Mouse (Mus musculus) fibroblast of lung, adult 2 months (primary cell): ENCODE measurements at regions not wholly inside any gene's neighbourhood (a gene's known extent, or its start where the extent isn't known, plus 50 kb on each side); places are given as distances from the start of the nearest gene placed in this dataset.

Experiments
- DNase-seq: peaks from one replicate; pipeline ENCODE4 v3.0.0-alpha.2; 2011; ENCODE audit warnings: low read depth

- DNase-seq, result no peak
These were observed 208.0 kb downstream of the Rplp1 start for GRCm38 (mm10) chr9:61706263-61706755.

GRCm38 (mm10) chr9:61705586-61706233 lies 208.6 kb downstream of the Rplp1 start:
- DNase-seq, result no peak

GRCm38 (mm10) chr9:61703301-61703700 lies 211.0 kb downstream of the Rplp1 start:
- no peak for DNase-seq

DNA sequence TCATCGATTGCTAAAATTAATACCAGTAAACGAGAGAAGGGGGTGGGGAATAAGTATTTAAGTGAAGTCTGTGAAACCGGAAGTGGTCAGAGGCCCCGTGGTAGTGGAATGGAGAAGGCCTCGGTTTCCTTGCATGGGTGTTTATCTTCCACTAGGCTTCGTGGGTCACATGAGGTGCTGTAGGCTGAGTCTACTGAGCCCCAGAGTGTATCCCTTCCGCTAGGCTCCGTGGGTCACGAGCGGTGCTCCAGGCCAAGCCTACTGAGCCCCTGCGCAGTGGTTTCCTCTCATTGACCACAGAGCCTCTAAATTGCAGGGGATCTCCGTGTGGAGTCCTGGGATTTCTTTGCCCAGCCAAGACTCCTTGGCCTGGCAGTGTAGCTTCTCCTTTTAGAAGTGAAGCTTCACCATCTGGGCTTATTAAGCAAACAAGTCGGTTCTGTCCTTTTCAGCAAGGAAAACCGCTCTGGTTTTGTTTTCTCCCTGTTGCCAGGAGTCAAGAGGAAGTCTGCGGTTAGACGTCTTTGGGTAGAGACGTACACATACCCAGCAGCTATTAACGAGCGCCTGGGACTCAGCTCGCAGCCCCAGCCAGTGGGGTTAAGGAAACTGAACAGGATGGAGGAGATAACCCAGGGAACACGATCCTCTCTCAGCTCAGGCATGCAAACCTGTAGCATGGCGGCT lies 211.9 kb downstream of the Rplp1 start:
- DNase-seq, result no peak

- no peak for DNase-seq
These were observed 213.8 kb downstream of the Rplp1 start for GRCm38 (mm10) chr9:61700576-61700975.

DNA sequence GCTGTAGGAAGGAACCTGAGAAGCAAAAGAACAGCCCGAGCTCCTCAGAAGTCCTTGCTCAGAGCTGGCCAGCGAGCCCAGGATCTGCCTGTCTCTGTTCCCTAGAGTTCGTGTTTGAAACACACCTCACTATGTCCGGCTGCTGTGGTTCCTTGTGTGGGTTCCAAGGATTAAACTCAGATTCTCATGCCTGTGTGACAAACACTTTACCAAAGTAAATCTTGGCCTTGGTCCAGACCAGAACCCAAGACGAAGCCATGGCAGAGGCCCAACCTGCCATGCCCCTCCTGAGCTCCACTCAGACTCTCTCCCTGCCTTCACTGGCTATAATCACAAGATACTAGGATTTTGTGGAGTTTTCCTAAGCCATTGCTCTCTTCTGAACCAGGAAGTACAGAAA lies 214.7 kb downstream of the Rplp1 start:
- DNase-seq, result no peak

GRCm38 (mm10) chr9:61697959-61698358 lies 216.4 kb downstream of the Rplp1 start:
- no peak for DNase-seq

GRCm38 (mm10) chr9:61696831-61697230 lies 217.5 kb downstream of the Rplp1 start:
- DNase-seq, result no peak

DNA sequence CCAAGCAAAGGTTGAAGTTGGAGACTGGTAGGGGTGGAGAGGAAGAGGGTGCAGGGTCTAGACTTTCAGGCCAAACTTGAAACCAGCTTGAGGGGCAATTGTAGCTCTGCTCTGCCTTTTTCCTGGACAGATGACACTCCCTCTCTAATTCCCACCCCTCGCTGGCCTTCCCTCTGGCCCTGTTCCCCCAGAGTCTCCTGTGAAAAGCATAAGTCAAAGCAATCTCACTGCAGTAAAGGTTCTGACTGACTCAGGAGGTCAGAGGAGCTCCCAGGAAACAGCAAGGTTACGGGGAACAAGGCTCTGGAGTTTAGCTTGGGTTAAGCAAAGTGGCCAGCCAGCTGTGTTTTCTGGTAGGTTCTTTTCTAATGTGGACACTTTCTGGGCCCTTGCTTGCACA lies 218.5 kb downstream of the Rplp1 start:
- DNase-seq, result no peak

- peak; percentile 51 for DNase-seq
These were observed 219.0 kb downstream of the Rplp1 start for GRCm38 (mm10) chr9:61695381-61695791.

- no peak for DNase-seq
These were observed 220.1 kb downstream of the Rplp1 start for GRCm38 (mm10) chr9:61694206-61694605.

GRCm38 (mm10) chr9:61690786-61691185 lies 223.6 kb downstream of the Rplp1 start:
- DNase-seq, result no peak

- no peak for DNase-seq
These were observed 224.4 kb downstream of the Rplp1 start for GRCm38 (mm10) chr9:61689939-61690338.

DNA sequence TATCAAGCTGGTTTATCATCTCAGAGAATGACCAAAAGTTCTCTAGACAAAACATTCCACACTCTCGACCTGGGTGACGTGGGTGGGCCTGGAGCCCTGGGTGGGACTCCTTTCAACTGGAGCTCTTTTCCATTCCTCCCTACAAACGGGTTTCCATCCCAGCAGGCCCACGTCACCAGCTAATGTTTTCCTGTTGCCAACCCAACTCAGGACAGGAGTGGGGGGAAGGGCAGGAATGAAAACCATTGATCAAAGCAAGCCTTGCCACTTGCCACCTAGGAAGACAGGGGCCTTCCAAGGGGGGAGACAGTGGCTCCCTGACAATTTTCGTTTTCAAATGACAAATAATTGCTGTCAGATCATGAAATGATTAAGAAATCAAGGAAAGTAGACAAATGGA lies 224.8 kb downstream of the Rplp1 start:
- no peak for DNase-seq

GRCm38 (mm10) chr9:61683557-61683956 lies 230.8 kb downstream of the Rplp1 start:
- DNase-seq, result no peak

DNA sequence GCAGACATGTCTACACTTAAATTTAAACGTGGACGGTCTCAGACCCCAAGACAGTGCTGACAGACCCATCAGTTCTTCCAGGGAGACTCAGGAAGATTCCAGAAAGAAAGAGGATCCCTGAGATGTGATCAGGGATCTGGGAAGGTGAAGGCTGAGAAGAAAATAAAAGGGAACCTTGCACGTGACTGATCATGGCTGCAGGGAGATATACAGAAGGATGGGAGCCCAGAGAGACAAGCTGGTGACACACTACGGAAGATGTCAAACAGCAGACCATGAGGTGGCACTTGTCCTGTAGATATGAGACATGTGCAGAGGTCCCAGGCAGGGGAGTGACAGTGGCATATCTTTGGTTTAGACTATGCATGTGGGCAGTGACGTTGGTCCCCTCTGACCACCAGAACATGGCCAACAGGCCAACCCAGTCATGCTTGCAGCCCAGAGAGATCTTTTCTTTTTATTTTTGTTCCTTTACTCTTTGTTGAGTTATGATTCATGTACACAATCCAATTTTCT lies 231.5 kb downstream of the Rplp1 start:
- no peak for DNase-seq

DNA sequence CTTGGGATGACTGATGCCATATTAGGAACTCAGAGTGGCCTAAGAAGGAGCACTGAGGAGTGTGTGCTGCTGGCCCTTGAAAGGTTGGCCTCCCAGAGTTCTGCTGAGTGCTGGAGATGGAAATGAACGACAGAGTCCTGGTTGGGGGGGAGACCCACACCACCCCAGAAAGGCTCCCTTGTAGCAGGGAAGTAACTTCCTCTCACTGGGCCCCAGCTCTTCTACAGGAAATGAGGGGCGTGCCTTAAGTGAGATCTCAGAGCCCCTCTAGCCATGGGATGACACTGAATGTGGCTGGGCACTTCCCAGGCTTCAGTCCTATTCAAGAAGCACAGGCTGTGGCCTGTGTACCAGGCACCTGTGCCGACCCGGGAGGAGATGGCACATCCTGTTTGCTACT lies 232.0 kb downstream of the Rplp1 start:
- DNase-seq, result no peak

- DNase-seq, result no peak
These were observed 232.9 kb downstream of the Rplp1 start for GRCm38 (mm10) chr9:61681406-61681805.

GRCm38 (mm10) chr9:61680911-61681311 lies 233.4 kb downstream of the Rplp1 start:
- no peak for DNase-seq

- DNase-seq, result no peak
These were observed 234.7 kb downstream of the Rplp1 start for GRCm38 (mm10) chr9:61679686-61680085.

GRCm38 (mm10) chr9:61677603-61678002 lies 236.7 kb downstream of the Rplp1 start:
- no peak for DNase-seq

DNA sequence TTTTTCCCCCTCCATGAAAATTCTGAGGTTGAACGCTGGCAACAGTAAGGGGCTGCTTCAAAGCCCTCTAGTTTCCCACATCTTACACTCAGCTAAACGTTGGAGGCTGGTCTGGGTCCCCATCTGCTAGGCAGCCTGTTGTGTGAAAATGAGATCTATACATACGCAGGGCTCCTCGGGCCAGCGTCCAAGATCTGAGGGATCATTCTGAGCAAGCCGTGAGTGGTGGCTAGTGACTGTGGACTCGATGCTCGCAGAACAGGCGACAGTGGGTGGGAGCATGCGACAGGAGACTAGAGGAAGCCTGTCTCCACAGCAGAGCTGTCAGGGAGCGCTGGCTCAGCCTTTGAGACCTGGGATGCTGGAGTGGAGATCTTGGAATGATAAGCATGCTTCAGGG lies 237.3 kb downstream of the Rplp1 start:
- no peak for DNase-seq

GRCm38 (mm10) chr9:61675366-61675765 lies 239.0 kb downstream of the Rplp1 start:
- no peak for DNase-seq
